Mouse (Mus musculus) ES-Bruce4 (cell line): ENCODE results near the gene 6030468B19Rik.

Experiments used
- CTCF ChIP-seq: IDR thresholded peaks from one replicate; pipeline ENCODE4 v1.8.1; 2011; ENCODE audit warnings: low read depth, low read length
- POLR2A ChIP-seq: IDR thresholded peaks from one replicate; pipeline ENCODE4 v1.8.1; 2011; ENCODE audit warnings: low read length; ENCODE audit not compliant: insufficient read depth

DNA sequence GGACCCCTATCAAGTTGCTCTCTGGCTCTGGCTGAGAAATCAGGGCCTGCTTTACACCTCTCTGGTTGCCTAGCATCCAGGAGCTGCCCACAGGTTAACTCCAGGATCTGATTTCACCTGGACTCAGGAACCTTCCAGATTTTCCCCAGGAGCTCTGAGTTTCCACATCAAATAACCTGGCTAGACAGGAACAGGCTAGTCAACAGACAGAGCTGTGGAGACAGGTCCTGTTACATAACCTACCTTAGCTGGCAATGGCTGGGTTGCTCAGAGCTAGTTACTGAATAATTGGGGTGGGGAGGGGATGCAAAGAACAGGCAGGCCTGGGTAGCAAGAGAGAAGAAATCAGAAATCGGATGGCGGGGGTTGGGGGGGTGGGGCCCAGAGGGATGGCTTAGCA, 47.5 kb downstream of the 6030468B19Rik start:
- TF ChIP-seq POLR2A (no peak), CTCF (no peak)
